Mouse (Mus musculus) skeletal muscle tissue, postnatal 0 days (tissue): ENCODE data around the gene Rpl10l. TPM values are rescaled to one million over a fixed set of nuclear protein-coding genes. Genes with fewer than 3 reads are reported as not detected.

Source experiments
- polyA plus RNA-seq: library from polyadenylated mRNA; unstranded; fragments of >200 nt; fragmentation: Nextera tagmentation; extraction: Ambion mirVana; gene quantifications from 2 replicates; pipeline ENCODE4 v1.2.1, GENCODE M21; 2015

Gene Rpl10l
- polyA plus RNA-seq, result not detected in 2 replicates

GRCm38 (mm10) chr12:66283991-66284622 is at the start of gene Rpl10l:
Gene Rpl10l (minus strand): TSS chr12:66284401.

